Mouse (Mus musculus): ENCODE measurements at regions not wholly inside any gene's neighbourhood (a gene's known extent, or its start where the extent isn't known, plus 50 kb on each side); places are given as distances from the start of the nearest gene placed in this dataset.

DNA sequence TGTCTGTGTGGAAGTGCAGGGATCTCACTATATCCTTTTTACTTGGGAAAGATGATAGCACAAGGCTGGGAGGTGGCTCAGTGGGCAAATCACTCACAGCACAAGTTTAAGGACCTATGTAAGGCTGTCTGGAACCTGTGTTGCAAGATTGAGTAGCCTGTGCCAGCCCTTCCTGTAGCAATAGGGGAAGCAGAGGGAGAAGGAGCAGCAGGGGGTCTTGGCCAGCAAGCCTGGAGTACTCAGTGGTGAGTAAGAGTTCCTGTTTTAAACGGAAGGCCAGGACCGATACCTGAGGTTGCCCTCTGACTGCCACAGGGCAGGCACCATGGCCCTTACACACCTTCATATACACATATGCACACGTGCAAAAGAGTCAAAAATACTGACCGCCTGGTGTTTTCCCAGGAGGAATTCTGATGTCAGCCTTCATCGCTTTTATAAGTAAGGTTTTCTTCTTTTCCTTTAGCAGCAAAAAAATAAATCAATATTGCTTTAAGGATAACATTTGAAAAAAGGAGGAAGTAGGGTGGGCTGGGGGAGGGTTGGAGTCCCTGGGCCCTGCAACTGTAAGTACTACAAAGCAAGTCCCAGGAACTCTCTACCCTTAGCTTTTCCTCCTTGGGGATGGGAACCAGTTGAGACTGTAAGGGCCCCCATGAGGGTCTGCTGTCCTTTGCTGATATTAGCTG lies 136.2 kb upstream of the Hdac4 start:
- TF ChIP-seq CTCF (IDR thresholded peaks at IDR 0.05; ENCODE audit: insufficient read depth, low read depth, low read length), result no peak
- no peak for TF ChIP-seq POLR2A (IDR thresholded peaks at IDR 0.05; ENCODE audit: insufficient read depth, low read depth, low read length)

Data from olfactory bulb, adult 2 months (tissue).